Mouse (Mus musculus) bone marrow macrophage, adult 2 months (primary cell): Measurements from ENCODE around the gene Slc38a8.

ENCODE experiments used
- CTCF ChIP-seq: IDR thresholded peaks from 2 replicates; pipeline ENCODE4 v1.5.1; 2012; ENCODE audit warnings: low read depth, mild to moderate bottlenecking, low read length, moderate library complexity
- POLR2A ChIP-seq: IDR thresholded peaks from 2 replicates; pipeline ENCODE4 v1.6.1; 2012; ENCODE audit warnings: mild to moderate bottlenecking, low read depth, low read length, borderline replicate concordance

DNA sequence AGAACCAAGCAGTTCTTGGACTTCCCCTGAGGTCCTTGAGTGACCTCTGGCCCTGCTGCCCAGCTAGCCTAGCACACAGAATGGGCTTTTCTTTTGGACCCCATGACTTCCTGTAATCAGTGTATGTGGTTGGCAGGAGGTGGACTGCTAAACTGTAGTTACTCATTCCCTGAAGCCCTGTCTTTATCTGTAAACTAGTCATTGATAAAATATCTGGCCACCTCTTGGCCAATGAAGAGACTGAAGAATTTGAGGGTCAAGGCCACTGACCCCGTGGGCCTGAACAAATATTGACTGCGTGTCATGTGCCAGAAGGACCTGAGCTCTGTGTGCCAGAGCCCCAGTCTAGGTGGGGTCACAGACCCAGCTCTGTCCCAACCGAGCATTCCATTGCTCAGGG lies 69.1 kb downstream of the Slc38a8 start:
- TF ChIP-seq CTCF: no peak
- no peak for TF ChIP-seq POLR2A
